Mouse (Mus musculus) hindbrain, embryonic 10.5 days (tissue): ENCODE data around the gene F10. TPM values are rescaled to one million over a fixed set of nuclear protein-coding genes. Genes with fewer than 3 reads are reported as not detected.

Source experiments
- DNase-seq: peaks from one replicate; pipeline ENCODE4 v3.0.0-alpha.2; 2017; ENCODE audit warnings: low spot score
- H3K27ac ChIP-seq: fragments of 300-500 bp; sonication (generic); 2 replicates; pipeline ENCODE4 v1.5.1; 2016; ENCODE audit warnings: mild to moderate bottlenecking, moderate library complexity
- H3K27me3 ChIP-seq: fragments of 300-500 bp; sonication (generic); 2 replicates; pipeline ENCODE4 v1.6.1; 2016; ENCODE audit warnings: mild to moderate bottlenecking; ENCODE audit not compliant: poor library complexity, insufficient read depth, severe bottlenecking
- H3K36me3 ChIP-seq: fragments of 300-500 bp; sonication (generic); 2 replicates; pipeline ENCODE4 v1.6.1; 2016; ENCODE audit warnings: mild to moderate bottlenecking, moderate library complexity
- H3K4me1 ChIP-seq: fragments of 300-500 bp; sonication (generic); replicated peaks from 2 replicates; pipeline ENCODE4 v1.6.1; 2016; ENCODE audit warnings: mild to moderate bottlenecking
- H3K4me3 ChIP-seq: fragments of 300-500 bp; sonication (generic); 2 replicates; pipeline ENCODE4 v1.5.1; 2016; ENCODE audit warnings: mild to moderate bottlenecking, moderate library complexity
- H3K9me3 ChIP-seq: fragments of 300-500 bp; sonication (generic); 2 replicates; pipeline ENCODE4 v1.6.1; 2016; ENCODE audit warnings: mild to moderate bottlenecking, moderate library complexity
- WGBS: fragments of 180-500 bp; shearing (Covaris S2); methylation state at CpG from one replicate; pipeline ENCODE4 v1.1.7; 2016; 5-methylcytosine and 5-hydroxymethylcytosine counted together
- polyA plus RNA-seq: library from polyadenylated mRNA; unstranded; fragments of >200 nt; fragmentation: Nextera tagmentation; extraction: Ambion mirVana; gene quantifications from 2 replicates; pipeline ENCODE4 v1.2.1, GENCODE M21; 2016

The F10 gene
- polyA plus RNA-seq, 1 experiment from 2014 or later: 1.2 TPM

DNA sequence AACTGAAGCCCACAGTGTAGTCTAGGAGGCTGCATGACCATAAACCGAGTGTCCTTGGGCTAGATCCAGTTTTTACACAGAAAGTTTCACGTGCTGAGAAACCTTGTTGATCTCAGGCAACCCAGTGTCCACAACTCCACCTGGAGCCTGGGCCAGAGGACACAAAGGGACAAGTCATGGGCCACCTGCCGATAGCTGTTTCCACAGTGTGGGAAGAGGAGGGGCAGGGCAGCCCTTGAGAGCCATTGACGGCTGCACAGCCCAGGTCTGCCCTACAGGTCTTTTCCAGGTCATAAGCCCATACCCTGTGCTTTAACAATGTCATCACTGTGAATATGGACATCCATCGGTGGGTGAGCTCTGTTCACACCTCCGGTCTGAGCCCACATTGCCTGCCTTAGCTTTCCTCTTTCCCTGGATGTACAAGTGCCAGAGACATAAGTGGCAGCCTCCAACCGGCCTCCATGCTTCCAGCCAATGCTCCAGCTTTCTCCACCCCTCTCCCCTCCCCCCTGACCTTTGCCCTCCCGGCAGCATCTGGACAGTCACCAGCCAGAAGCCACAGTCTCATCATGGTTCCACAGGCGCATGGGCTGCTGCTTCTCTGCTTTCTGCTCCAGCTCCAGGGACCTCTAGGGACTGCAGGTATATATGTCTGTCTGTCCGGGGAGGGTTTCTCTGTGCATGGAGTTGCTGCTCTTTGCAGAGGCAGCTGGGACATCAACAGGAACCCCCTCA is 11.5 kb upstream of the F10 start, which contains the start of gene F7:
Gene F7, plus strand, starts transcription at position 548 of the 738 bp plus-strand sequence.
- H3K4me3 ChIP-seq: no peak within 1 kb of the TSS
- no peaks in the 10 kb centered on the region for H3K9me3 ChIP-seq
- H3K27me3 ChIP-seq: no peaks in the 10 kb centered on the region
- peaks cover 5% of the 10 kb centered on the region; the same call in 1 of the 2 replicates for H3K36me3 ChIP-seq
- H3K4me1 ChIP-seq: peaks cover 14% of the 10 kb centered on the region
- DNase-seq: peak; percentile 55
- 65% methylated on average over 10 of the region's 10 CpGs for WGBS
- no peak within 1 kb of the TSS; the same call in 1 of the 2 replicates for H3K27ac ChIP-seq

DNA sequence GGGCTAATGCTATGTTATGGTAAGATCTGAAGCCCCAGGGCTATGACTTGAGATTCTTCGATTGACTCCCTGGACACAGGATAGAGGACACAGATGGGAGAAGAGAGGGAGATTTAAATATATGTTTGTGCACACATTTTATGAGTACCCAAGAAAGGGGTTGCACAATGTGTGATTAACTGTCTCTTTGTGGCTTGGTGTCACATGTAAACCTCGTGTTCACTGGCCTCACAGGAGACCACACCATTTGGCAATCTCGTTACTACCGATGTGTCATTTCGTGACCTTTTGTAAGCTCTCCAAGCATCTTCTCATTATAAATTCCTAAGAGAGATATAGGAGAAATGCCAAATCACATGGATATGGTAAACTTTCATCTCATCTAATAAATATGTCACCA is 9.5 kb upstream of the F10 start:
- DNase-seq: no peak
- Histone ChIP-seq H3K4me3 (no peak overlapping the region), H3K9me3 (no peaks in the 10 kb centered on the region), H3K4me1 (peaks cover 14% of the 10 kb centered on the region), H3K36me3 (no peaks in the 10 kb centered on the region), H3K27me3 (no peaks in the 10 kb centered on the region), H3K27ac (no peak overlapping the region)
- WGBS: 89% methylated on average over 5 of the region's 5 CpGs

DNA sequence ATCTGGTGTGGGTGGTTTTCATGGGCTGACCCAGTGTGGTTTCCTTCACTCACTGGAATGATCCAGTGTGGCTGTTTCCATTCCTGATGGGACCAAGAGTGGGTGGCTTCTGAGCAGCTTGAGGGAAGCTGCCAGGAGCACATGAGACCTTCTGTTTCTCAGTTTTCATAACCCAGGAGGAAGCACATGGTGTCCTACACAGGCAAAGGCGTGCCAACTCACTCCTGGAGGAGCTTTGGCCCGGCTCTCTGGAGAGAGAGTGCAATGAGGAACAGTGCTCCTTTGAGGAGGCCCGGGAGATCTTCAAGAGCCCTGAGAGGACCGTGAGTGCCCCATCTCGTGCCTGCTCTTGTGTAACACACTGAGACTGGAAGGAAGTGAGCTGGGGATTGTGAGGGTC is 8.6 kb upstream of the F10 start:
- 80% methylated on average over 5 of the region's 5 CpGs for WGBS
- no peaks in the 10 kb centered on the region for H3K9me3 ChIP-seq

GRCm38 (mm10) chr8:13036346-13036812 is 729 bp upstream of the F10 start:
- DNase-seq: no peak
- WGBS: 93% methylated on average over 10 of the region's 10 CpGs
- Histone ChIP-seq H3K9me3 (no peaks in the 10 kb centered on the region), H3K36me3 (no peaks in the 10 kb centered on the region), H3K4me1 (peaks cover 32% of the 10 kb centered on the region), H3K27me3 (no peaks in the 10 kb centered on the region), H3K27ac (no peak overlapping the region), H3K4me3 (no peak overlapping the region)

More for the DNA sequence above, 8.6 kb upstream of the F10 start:
- Histone ChIP-seq H3K27ac (no peak overlapping the region), H3K27me3 (no peaks in the 10 kb centered on the region), H3K36me3 (no peaks in the 10 kb centered on the region), H3K4me1 (peaks cover 14% of the 10 kb centered on the region), H3K4me3 (no peak overlapping the region)
- DNase-seq: no peak

GRCm38 (mm10) chr8:13037569-13037968 is 461 bp downstream of the F10 start:
- peak; percentile 19 for DNase-seq
- no peaks in the 10 kb centered on the region for H3K36me3 ChIP-seq
- 25% methylated on average over 5 of the region's 5 CpGs for WGBS
- H3K27me3 ChIP-seq: no peaks in the 10 kb centered on the region
- peaks cover 32% of the 10 kb centered on the region for H3K4me1 ChIP-seq
- no peak overlapping the region for H3K4me3 ChIP-seq
- H3K27ac ChIP-seq: peak overlapping the region; percentile 72
- no peaks in the 10 kb centered on the region for H3K9me3 ChIP-seq

- no peak overlapping the region; the same call in 1 of the 2 replicates for H3K27ac ChIP-seq
- peaks cover 32% of the 10 kb centered on the region for H3K4me1 ChIP-seq
- WGBS: 83% methylated on average over 6 of the region's 6 CpGs
- DNase-seq: no peak
- H3K36me3 ChIP-seq: no peaks in the 10 kb centered on the region
- H3K27me3 ChIP-seq: no peaks in the 10 kb centered on the region
- H3K4me3 ChIP-seq: no peak overlapping the region
- H3K9me3 ChIP-seq: no peaks in the 10 kb centered on the region
Measured at GRCm38 (mm10) chr8:13039054-13039453, 1.9 kb downstream of the F10 start.

- no peak overlapping the region for H3K27ac ChIP-seq
- WGBS: 89% methylated on average over 4 of the region's 4 CpGs
- H3K27me3 ChIP-seq: no peaks in the 10 kb centered on the region
- no peak overlapping the region for H3K4me3 ChIP-seq
- DNase-seq: no peak
- peaks cover 31% of the 10 kb centered on the region for H3K4me1 ChIP-seq
- H3K9me3 ChIP-seq: no peaks in the 10 kb centered on the region
- H3K36me3 ChIP-seq: no peaks in the 10 kb centered on the region
Measured at GRCm38 (mm10) chr8:13041459-13041858, 4.4 kb downstream of the F10 start.

DNA sequence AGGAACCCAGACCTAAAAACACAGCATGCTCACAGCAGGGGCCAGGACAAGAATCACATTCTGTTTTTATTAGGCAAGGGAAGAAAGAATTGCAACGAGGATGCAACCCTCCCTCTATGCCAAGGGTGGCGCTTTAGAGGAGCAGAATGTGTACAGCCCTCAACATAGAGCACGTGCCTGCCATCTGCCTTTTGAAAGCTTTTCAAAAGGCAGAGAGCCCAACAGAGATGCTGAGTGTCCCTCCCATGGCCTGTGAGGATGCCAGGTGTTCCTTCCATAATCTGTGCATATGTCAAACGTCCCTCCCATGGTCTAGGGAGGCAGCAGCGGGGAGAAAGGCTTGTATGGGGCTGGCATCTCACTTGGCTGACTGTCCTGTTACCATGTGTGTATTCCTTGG is 10.5 kb downstream of the F10 start:
- no peak overlapping the region for H3K4me3 ChIP-seq
- DNase-seq: no peak
- 0 out of 2 replicates have a peak, but pooled peaks cover 2% of the 10 kb centered on the region for H3K27me3 ChIP-seq
- 61% methylated on average over 5 of the region's 5 CpGs for WGBS
- no peaks in the 10 kb centered on the region for H3K9me3 ChIP-seq
- H3K36me3 ChIP-seq: no peaks in the 10 kb centered on the region
- H3K27ac ChIP-seq: no peak overlapping the region
- H3K4me1 ChIP-seq: no peaks in the 10 kb centered on the region

DNA sequence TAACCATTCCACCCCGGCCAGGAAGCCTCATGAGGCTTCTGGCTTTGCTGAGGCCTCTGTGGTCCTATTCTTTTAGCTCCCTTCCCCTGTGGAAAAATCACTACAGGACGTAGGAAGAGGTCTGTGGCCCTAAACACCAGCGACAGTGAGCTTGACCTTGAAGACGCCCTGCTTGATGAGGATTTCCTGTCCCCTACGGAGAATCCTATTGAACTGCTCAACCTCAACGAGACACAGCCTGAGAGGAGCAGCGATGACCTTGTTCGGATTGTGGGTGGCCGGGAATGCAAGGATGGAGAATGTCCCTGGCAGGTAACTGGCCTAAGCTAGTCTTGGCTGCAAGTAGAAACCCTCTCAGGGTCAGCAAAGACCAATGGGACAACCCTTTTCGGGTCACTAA is 13.4 kb downstream of the F10 start:
- Histone ChIP-seq H3K27ac (no peak overlapping the region), H3K36me3 (no peaks in the 10 kb centered on the region), H3K4me1 (no peaks in the 10 kb centered on the region), H3K27me3 (0 out of 2 replicates have a peak, but pooled peaks cover 6% of the 10 kb centered on the region), H3K9me3 (no peaks in the 10 kb centered on the region), H3K4me3 (no peak overlapping the region)
- WGBS: 72% methylated on average over 10 of the region's 10 CpGs
- no peak for DNase-seq

GRCm38 (mm10) chr8:13057351-13057750 is 20.2 kb downstream of the F10 start:
- no peaks in the 10 kb centered on the region for H3K4me1 ChIP-seq
- H3K27me3 ChIP-seq: 0 out of 2 replicates have a peak, but pooled peaks cover 4% of the 10 kb centered on the region
- H3K36me3 ChIP-seq: no peaks in the 10 kb centered on the region
- H3K27ac ChIP-seq: no peak overlapping the region
- no peak for DNase-seq
- no peak overlapping the region for H3K4me3 ChIP-seq
- WGBS: 84% methylated on average over 4 of the region's 4 CpGs
- no peaks in the 10 kb centered on the region for H3K9me3 ChIP-seq

DNA sequence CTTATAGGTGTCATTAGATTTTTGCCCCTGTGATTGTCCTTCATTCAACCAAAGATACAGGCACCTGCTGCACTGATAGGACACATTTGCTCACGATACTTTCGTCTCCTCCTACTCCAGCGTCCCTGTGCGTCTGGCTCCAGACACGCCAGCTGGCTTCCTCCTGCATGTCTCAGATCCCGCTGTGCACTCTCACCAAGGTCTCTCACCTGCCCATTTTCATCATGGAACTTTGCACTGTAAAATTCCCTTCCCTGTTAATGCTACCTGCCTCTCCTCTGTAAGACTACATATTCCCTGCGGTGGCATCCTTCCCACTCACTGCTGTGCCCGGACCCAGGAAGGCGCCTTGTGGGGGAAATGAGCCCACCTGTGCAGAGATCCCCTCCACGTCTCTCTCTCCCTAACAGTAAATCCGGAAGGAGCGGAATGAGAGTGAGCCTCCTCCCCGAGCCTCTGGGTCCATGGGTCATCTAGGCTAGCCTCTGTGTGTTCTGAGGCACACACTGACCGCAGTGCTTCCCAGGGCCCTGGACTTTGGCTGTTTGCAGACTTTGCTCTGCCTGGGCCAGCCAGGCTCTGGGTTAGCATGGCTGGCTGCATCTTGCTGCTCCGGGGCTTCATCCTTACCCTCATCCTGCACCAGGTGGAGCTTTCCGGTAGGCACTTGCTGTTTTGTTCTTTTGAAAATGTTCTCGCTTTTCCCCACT is 23.5 kb downstream of the F10 start, which contains the start of gene Proz:
Gene Proz, plus strand, starts transcription at position 474 of the 710 bp plus-strand sequence.
- Histone ChIP-seq H3K4me3 (no peak within 1 kb of the TSS), H3K9me3 (no peaks in the 10 kb centered on the region), H3K4me1 (no peaks in the 10 kb centered on the region), H3K27ac (no peak within 1 kb of the TSS), H3K36me3 (no peaks in the 10 kb centered on the region), H3K27me3 (no peaks in the 10 kb centered on the region)
- DNase-seq: no peak
- WGBS: 81% methylated on average over 17 of the region's 17 CpGs

DNA sequence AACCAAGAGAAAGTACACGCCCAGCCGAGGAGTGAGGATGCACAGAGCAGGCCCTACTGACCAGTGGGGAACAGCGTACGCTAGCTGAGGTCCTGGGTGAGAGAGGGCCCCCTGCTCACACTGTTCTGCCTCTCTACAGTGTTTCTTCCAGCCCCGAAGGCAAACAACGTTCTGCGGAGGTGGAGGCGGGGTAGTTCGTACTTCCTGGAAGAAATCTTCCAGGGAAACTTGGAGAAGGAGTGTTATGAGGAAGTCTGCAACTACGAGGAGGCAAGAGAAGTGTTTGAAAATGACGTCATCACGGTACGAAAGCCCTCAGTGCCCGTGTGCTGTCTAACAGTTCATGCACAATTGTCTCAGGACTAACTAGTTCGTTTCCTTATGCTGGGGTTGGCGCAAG is 26.0 kb downstream of the F10 start:
- no peaks in the 10 kb centered on the region for H3K36me3 ChIP-seq
- H3K4me3 ChIP-seq: no peak overlapping the region
- H3K4me1 ChIP-seq: no peaks in the 10 kb centered on the region
- DNase-seq: no peak
- H3K27ac ChIP-seq: no peak overlapping the region
- no peaks in the 10 kb centered on the region for H3K27me3 ChIP-seq
- no peaks in the 10 kb centered on the region for H3K9me3 ChIP-seq
- WGBS: 82% methylated on average over 16 of the region's 16 CpGs

- 96% methylated on average over 11 of the region's 11 CpGs for WGBS
- DNase-seq: no peak
- Histone ChIP-seq H3K27ac (no peak overlapping the region), H3K4me1 (no peaks in the 10 kb centered on the region), H3K4me3 (no peak overlapping the region), H3K27me3 (no peaks in the 10 kb centered on the region), H3K9me3 (no peaks in the 10 kb centered on the region), H3K36me3 (peaks cover 59% of the 10 kb centered on the region)
Measured at GRCm38 (mm10) chr8:13073255-13073654, 36.1 kb downstream of the F10 start.
